Mouse (Mus musculus) adipocyte (in vitro differentiated cells): ENCODE measurements around the gene Pim2.

Experiments used
- DNase-seq: peaks from one replicate; pipeline ENCODE4 v3.0.0-alpha.2; 2016; ENCODE audit warnings: low spot score

Pim2 gene

DNA sequence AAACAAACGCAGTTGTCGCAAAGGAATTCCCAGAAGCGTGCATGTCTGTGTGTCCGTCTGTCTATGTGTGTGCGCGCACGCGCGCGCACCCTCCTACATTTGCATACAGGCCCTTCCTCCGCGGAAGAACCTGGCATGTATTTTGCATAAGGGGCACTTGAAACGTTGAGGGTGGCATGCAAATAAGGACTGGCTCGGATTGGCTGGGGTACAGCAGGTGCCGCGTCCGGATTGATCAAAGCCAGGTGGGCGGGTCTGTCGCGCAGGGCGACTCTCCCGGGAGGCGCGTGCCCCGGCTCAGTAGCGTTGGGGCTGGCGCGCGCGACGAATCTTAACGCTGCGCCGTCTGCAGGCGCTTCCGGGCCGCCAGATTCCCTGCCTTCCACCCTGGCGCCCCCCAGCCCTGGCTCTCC is at the start of gene Pim2:
Gene Pim2, plus strand, starts transcription at position 256 of the 413 bp plus-strand sequence.
- no peak for DNase-seq

DNA sequence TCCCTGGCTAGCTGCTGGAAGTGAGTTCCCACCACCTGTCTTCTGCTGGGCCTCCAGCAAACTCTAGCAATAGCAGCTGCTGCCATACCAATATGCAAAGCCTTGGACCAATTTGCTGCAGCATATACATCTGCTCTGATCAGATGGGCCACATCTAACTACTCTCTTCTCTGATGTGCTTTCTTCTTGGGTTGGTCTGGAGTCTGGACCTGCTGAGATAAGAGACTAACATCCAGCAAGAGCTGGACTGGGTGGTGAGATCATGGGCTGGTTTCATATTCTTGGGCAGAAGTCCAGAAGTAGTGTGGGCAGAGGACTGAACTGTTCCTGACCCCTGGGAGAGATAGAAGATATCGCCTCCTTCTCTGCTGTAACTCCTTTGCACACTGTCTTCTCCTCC is 40.9 kb upstream of the Pim2 start:
- DNase-seq, result no peak

DNA sequence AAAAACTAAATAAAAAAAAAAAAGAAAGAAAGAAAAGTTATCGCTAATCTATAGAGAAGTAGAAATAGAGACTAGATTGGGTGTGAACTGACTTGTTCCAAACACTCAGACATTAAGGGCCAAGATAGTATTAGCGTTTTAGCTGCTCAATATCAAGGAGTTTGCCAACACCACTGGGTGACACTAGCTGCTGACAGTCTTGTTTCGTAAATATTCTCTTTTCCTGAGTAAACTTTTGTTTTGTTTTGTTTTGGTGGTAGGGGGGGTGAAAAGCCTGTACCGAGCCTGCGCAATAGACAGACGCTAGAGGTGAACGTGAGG is 37.3 kb upstream of the Pim2 start:
- DNase-seq, result no peak

DNA sequence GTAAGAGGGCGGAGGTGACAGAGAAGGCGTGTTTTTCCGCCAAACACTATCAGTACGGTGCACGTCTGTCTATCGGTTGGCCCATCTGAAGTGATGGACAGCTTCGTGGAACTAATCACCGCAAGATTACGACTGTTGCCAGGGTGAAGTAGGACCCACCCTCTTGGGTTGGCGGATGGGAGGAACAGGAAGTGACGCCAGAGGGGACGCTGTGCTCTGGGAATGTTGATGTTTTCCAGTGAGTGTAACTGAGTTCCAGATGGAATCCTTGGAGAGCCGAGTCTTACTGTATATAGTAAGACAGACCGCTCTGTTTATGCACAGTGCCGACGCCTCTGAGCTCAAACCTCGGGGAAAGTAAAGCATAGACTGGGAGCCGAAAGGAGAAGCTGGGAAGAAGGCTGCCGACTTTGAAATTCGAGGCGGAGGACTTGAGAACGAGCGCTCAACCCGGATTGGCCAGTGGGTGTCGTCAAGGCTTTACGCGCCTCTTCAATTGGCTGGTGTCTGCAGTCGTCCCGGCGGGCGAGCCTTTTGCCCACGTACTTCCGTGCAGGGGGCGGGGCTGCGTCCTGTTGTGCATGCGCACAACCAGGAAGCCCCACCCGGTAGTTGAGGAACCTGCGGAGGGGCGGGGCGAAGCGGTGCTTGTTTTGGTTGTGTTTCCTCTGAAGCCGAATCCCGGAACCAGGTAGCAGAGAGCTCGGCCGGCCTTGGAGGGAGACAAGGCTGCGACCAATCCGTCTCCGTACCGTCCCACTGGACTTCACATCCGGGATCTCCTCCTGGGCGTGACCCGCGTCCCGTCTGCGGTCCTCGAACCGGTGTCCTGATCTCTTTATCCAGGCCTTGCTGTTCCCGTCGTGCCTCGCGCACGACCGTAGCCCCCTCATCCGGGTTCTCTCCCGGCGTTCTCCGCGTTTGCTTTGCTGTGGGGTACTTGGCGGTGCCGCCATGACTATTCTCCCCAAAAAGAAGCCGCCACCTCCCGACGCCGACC is 36.6 kb upstream of the Pim2 start, which contains the start of gene Otud5:
Gene Otud5, plus strand, starts transcription at position 202 of the 1,000 bp plus-strand sequence.
- peak; percentile 97 for DNase-seq

DNA sequence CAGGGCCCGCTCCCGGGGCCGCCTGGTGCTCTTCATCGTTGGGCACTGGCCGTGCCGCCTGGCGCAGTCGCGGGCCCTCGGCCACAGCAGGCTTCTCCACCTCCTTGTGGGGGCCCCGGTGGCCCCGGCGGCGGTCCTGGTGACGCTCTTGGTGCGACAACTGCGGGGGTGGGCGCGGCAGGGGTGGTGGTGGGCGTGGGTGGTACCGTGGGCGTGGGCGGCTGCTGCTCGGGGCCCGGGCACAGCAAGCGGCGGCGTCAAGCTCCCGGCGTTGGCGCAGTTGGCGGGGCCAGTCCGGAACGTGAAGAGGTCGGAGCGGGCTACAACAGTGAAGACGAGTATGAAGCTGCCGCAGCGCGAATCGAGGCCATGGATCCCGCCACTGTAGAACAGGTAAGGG is 35.7 kb upstream of the Pim2 start:
- no peak for DNase-seq

DNA sequence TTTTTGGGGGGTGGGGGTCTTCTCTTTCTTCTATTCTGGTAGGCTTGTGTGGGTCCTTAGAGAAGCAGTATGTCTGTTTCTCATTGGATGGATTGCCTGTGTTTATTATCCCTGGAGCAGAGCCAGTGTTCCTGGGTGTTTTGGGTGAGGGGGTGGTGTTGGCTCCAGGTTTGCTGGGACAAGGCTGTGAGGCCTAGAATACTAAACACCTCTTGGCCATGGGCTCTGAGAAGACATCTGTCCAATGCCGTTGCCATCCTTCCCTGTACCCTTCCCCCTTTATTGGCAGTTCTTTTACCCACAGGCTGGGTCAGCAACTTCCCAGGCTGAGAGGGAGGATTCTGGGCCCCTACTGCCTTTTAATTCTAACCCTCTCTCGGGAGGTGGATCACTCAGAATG is 30.2 kb upstream of the Pim2 start:
- no peak for DNase-seq

DNA sequence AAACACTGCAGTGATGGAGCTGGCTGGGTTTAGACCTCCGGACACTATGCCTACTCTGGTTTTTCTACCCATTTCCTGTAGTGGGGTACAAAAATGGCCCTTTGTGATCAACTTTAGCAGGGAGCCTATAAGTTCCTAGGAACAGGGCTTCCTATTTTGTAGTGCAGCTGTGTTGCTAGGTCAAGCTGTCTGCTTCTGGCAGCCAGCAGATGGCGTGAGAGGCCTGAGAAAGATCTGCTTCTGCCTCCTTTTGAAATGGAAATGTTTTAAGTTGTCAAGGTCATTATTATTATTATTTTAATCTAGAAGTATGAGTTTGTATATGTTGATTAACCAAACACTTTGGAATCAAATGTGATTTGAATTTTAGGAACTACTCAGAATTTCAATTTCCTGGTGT is 23.5 kb upstream of the Pim2 start:
- peak; percentile 49 for DNase-seq

DNA sequence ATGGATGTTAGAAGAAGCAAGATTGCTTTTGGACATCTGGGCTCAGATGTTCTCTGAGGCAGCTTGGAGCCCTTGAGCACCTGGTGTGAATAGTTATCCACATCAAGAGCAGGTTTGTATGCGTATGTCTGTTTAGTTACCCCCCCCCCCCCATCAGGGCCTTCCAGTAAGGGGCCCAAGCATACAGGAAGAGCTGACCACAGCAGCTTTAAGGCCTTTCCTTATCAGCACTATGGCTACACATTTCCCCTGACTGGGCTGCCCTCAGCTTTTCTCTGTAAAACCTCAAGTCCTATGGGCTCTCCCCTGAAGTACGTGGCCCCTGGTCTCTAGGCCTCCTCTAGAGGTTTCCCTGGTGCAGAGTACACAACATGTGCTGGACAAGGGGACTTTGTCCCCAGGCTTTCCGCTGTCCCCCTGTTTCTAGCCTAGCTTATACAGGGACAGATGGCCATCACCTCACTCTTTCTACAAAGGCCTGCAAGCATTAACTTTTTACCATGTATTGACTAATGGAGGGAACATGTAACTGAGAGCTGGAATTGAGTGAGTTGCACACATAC is 18.8 kb upstream of the Pim2 start:
- DNase-seq, result no peak

DNA sequence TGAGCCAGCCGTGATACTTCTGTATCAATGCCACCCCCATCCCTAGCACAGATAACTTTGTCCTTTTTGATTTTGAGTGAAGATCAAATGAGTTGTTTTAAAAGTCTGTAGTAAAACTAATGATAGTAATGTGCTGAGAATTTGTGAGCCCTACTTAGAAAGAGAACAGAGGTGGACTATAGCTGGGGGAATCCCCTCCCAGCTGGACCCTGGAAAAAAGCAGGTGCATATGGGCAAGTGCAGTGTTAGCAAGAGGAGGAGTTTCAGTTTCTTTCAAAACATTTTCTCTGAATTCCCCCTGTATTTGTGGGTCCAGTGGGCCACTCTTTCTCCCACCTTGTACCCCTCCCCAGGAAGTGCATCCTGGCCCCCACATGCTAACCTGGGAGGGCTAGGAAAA is 14.9 kb upstream of the Pim2 start:
- DNase-seq, result no peak

DNA sequence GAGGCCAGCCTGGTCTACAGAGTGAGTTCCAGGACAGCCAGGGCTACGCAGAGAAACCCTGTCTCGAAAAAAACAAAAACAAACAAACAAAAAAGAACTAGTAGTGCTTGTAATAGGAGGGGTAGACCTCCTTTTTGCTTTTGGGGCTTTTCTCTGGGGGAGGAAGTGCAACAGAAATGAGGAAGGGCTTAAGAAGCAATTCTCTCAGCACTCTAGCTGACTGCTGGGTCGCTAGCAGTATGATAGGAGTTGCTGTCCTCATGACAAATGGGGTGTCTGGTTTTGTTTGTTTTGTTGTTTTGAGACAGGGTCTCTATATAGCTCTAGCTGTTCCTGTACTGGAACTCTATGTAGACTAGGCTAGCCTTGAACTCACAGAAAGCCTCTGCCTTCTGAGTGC is 13.5 kb upstream of the Pim2 start:
- DNase-seq, result no peak

DNA sequence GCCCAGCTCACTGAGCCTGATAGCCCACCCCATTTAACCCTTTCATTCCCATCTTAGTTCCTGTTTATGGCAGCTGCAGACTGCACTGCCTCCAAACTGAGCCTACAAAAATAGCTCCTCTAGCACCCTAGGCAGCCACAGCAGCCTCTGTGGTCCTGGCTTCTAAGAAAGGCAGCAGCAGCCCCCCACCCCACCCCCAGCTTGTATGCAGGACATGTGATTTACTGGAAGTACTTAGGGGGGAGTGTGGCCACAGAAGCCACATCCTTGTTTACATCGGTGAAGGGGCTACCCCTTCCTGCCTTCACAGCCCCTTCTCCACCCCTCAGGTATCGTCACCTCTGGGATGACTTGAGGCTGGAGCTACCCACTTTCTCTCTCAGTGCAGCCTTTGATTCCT is 12.7 kb upstream of the Pim2 start:
- DNase-seq, result no peak

DNA sequence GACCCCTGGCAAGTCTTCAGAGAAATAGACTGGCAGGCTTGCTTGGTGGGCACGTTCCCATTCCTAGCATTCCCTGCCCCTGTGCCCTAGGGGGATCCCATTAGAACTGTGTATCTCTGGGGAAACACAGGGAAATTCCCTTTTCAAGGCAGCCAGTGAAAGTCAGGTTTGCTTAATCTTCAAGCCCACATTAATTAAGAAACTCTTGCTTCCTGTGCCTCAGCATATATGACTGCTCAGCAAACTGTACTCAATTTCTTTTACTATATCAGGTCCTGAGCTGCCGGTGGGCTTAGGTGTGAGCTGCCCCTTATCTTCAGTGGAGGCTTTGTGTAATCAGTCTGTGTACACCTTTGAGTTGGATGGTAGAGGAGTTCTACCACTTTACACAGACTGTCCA is 12.3 kb upstream of the Pim2 start:
- DNase-seq, result no peak

DNA sequence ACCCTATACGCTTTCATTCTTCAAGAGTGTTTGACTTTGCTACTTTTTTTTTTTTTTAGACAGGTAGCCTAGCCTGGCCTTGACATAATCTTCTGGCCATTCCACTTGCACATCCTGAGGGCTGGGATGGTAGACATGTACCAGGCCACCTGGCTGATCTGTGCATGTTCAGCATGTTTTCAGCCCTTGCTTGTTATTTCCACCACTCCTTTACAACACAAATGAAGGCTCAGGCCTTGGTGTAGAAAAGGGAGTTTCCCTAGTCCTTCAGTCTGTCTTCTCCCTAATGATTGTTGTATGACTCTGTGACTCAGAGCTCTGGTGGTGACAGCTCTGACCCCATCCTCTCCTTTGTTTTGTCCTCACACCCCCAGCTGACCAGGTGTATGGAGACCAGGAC is 10.9 kb upstream of the Pim2 start:
- no peak for DNase-seq

DNA sequence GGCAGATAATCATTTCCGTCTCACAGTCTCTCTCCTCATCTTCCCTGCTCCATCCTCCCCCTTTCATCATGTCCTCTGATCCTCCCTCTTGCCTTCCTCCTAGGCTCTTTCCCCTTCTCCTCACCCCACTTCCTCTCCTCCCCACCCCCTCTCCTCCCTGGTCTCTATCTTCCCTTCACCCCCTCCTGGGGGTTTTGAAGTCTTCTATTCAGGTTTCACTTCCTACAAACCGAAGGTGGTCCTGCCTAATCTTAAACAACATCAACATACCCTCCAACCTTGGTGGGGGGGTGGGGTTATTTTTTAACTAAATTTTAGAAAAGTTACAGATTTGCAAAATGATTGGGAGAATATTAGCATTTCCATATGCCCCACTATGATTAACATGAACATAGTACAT is 9.6 kb upstream of the Pim2 start:
- no peak for DNase-seq

DNA sequence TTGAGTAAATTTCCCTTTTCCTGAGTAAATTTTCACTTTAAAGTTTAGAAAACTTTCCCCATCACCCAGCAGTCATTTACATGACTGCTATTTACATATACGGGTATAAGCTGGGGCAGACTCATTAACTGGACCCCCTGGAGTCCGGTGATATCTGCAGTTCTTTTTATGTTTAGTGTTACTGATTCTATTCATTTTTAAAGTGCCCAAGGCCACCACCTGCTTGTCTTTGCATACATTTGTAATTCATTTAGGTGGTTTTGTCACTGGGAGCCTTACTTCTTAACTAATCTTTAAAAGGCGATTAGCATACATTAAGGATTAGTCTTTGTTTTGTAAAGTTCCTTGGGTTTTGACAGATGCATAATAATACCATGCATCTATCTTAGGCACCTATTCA is 8.2 kb upstream of the Pim2 start:
- no peak for DNase-seq

DNA sequence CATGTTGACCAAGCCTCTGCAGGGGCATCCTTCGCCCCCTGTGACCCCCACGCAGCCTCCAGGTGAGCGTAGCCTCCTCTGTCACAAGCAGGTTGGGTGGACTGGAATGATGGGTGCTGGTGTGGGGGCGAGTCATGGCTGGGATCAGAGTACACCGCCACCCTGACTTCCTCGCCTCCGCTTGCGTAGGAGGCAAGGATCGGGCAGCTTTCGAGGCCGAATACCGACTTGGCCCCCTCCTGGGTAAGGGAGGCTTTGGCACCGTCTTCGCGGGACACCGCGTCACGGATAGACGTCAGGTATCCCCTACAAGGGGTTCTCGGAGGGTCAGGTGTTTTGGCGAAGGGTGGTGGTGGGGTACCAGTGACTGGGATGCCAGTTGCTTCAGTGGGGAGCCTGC is 433 bp downstream of the Pim2 start:
- DNase-seq, result no peak

DNA sequence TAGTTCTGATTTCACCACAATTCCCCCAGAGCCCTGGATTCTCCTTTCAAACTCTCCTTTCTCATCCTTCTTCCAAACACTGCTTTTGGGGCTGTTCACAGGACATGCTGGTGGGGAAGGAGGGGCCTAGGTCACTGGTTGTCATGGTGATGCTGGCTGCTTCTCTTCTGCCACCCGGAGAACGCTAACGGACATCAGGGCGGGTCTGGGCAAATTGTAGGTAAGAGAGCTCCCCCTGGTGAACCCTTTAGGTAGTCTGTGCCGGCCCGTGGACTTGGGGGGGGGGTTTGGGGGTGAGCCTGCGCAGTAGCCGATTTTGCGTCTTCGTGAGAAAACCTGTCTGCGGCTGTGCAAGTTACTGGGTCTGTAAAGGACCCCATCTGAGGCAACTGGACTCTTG is 1.8 kb downstream of the Pim2 start:
- DNase-seq, result no peak

DNA sequence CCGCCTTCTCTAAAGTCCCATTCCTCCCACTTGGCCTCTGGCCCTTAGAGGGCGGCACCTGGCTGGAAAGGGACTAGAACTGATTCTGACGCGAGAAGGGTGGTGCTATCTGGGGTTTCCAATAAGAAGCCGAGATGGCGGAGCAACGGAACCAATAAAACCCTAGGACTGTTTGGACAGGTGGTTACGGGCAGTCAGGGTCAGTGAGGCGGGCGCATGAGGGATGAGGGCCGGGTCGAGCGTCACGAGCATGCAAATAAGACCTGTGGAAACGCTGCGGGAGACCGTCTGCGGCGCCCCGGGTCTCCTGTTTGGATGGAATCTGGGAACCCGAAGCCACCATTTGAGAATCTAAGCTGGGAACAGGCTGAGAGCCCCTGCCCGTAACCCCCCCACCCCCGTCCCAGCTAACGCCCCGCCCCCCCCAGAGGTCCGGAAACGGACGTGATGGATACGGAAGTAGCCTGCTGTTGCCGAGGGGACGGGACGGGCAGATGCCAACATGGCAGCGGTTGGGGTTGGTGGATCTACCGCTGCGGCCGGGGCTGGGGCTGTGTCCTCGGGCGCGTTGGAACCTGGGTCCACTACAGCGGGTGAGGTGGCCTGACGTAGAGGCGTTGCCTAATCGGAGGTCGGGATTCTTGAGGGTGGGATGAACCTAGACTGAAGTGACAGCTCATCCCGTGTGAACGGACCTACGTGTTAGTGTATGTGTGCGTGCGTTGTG is 5.9 kb downstream of the Pim2 start, which contains the start of gene Slc35a2:
Gene Slc35a2, plus strand, starts transcription at position 188 of the 727 bp plus-strand sequence.
- DNase-seq, result peak; percentile 96

DNA sequence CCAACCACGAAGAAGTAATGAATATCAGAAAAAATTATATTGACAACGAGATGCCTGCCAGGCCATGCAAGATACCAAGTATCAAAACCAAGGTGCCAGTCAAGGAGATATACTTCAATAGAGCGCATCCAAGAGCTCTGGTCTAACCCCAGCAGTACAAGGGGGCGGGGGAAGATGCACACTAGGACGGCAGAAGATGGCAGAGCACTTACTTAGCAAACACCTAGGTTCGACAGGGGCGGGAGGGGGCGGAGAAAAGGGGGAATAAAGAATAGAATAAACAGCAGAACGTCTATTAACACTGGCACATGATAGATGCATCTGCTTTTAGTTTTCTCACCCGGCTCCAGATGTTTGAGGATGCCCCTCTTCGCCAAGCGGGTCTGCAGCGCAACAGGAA is 20.1 kb downstream of the Pim2 start:
- DNase-seq, result no peak

DNA sequence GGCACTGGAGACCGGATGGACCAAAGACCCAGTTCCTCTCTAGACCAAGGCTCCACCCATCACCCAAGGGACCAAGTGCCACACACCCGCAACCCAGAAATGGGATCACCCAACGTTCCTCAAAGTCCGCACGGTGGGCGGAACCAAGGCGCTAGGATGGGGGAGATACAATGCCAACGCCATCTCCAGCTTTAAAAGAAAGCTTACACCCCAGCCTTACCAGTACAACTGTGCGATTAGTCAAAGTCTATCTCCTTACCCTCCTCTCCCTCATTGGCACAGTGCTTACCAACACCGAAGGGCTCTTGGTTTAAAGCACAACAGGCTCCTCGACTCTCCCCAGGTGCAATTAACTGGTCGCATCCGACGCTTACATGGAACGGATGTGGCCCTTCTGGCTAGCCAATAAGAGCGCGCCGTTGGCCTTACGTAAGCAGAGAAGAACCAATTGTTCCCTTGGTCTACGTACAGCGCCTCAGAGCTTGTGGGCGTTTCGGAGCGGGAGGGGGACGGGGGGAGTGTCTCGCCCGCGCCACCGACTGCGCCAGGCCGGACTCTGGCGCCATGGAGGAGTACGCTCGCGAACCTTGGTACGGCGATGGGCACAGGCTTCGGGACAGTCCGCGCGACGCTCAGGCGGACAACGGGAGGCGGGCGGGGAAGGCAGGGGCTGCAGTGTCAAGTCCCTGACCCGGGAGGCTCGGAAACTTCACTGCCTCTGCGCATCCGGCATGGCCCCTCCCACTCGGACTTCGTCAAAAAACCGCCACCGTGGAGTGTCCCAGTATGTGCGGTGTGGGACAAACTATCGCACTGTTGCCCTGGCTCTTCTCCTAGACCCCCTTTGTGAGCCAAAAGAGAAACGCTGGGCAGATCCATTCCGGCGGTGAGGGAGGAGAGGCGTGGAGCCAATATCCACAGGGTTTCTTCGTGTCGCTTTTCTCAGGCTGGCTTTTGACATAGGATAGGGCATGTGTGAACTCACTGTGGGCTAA is 21.1 kb downstream of the Pim2 start, which contains the start of the genes Pqbp1 and Timm17b:
Gene Pqbp1, minus strand, starts transcription at position 390 of the 995 bp plus-strand sequence.
Gene Timm17b, plus strand, starts transcription at position 478 of the 995 bp plus-strand sequence.
- DNase-seq, result peak; percentile 96

DNA sequence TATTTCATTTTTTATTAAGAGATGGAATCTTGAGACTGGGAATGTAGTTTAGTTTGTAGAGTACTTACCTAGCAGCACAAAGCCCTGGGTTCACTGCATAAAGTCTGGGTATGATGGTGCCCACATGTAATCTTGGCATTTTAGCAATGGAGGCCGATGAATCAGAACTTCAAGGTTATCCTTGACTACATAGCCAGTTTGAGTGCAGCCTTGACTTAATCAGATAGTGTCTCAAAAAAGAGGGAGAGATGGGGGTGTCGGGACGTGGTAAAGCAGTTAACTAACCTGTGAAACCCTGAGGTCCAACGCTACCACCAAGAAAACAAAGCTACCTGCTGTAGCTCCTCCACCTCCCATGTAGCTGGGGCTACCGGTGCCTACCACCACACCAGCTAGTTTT is 26.4 kb downstream of the Pim2 start:
- DNase-seq, result no peak
